Mouse (Mus musculus) urinary bladder, adult 2 months (tissue): ENCODE results near the gene Erfe. TPM values are rescaled to one million over a fixed set of nuclear protein-coding genes. Genes with fewer than 3 reads are reported as not detected.

Experiments used
- polyA plus RNA-seq: library from polyadenylated mRNA; depleted of rRNA; stranded (reverse); fragments of >200 nt; gene quantifications from 2 replicates; pipeline ENCODE4 v1.2.3, GENCODE M21; 2012; rRNA removed

Erfe gene
- polyA plus RNA-seq, 1 experiment, result 0.08 TPM

Other genes with a start within 250 kb of the Erfe start
- 0.04 and 0.12 TPM in 2 replicates for gene Rbm44, start 221.3 kb upstream of the Erfe start, polyA plus RNA-seq
- 5.2 and 6.4 TPM in 2 replicates for gene Ramp1, start 186.6 kb upstream of the Erfe start, polyA plus RNA-seq
- 54.3 and 68.9 TPM in 2 replicates for gene Ube2f, start 116.1 kb upstream of the Erfe start, polyA plus RNA-seq
- gene Scly, start 68.1 kb upstream of the Erfe start, polyA plus RNA-seq, result 21.1 and 21.8 TPM in 2 replicates
- 0.03 and 0.04 TPM in 2 replicates for gene Espnl, start 44.4 kb upstream of the Erfe start, polyA plus RNA-seq
- 3.4 and 3.8 TPM in 2 replicates for gene Klhl30, start 15.4 kb upstream of the Erfe start, polyA plus RNA-seq
- gene Ilkap, start 32.4 kb downstream of the Erfe start, polyA plus RNA-seq, result 80.1 and 82.9 TPM in 2 replicates
- 24.5 and 29.0 TPM in 2 replicates for gene Hes6, start 47.6 kb downstream of the Erfe start, polyA plus RNA-seq
- 32.2 and 32.9 TPM in 2 replicates for gene Per2, start 92.9 kb downstream of the Erfe start, polyA plus RNA-seq
- 11.7 and 12.0 TPM in 2 replicates for gene Traf3ip1, start 128.2 kb downstream of the Erfe start, polyA plus RNA-seq
- gene Asb1, start 174.1 kb downstream of the Erfe start, polyA plus RNA-seq, result 10.6 and 11.3 TPM in 2 replicates